Mouse (Mus musculus): Measurements from ENCODE around the gene Rybp. TPM values are rescaled to one million over a fixed set of nuclear protein-coding genes. Genes with fewer than 3 reads are reported as not detected.
A peak's percentile ranks its signal among the peaks of the same experiment; 100 is the strongest.

The Rybp gene
- polyA plus RNA-seq (2016; fragmentation: Nextera tagmentation; extraction: Ambion mirVana): 14.1 and 15.8 TPM in 2 replicates

DNA sequence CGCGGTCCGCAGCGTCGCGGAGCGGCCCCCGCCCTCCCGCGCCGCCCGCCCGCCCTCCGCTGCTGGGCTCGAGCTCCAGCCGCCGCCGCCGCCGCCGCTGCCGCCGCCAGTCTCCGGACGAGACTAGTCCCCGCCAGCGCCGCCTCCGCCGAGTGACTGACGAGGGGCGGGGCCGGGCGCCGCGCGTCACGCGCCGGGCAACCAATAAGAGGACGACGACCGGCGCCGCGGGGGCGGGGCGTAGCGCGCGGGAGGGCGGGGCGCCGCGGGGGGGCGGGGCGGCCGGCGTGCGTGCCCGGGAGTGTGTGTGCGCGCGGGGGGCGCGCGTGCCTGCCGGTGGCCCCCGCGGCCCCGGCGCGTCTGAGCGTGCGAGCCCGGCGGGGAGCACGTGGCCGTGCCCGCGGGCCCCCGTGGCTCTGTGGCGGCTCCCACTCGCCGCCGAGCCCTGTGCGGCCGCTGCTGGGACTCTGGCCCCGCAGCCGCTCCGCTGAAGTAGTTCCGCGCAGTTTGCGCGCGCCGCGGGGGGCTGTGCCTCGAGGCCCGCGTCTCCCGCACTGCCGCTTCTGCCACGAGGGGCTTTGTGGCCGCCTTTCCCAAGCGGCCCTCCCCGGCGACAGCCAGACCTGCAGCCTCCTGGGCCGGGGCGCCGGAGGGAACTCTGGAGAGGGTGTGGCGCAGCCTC, at the start of gene Rybp:
Rybp (minus strand) TSS at position 152 of the 682 bp plus-strand sequence.
- peak within 1 kb of the TSS; percentile 99 for H3K27ac ChIP-seq (replicated peaks)
- H3K9me3 ChIP-seq: no peaks in the 10 kb centered on the region
- WGBS: under 1% methylated on average over 110 of the region's 112 CpGs
- H3K27me3 ChIP-seq (replicated peaks; ENCODE audit: low read depth, poor library complexity, severe bottlenecking): peaks cover 41% of the 10 kb centered on the region
- DNase-seq (ENCODE audit: low spot score): peak; percentile 97
- H3K4me3 ChIP-seq: peak within 1 kb of the TSS; percentile 83
- H3K4me1 ChIP-seq: peaks cover 37% of the 10 kb centered on the region
- H3K36me3 ChIP-seq (replicated peaks): peaks cover 7% of the 10 kb centered on the region; the same call in 1 of the 2 replicates

DNA sequence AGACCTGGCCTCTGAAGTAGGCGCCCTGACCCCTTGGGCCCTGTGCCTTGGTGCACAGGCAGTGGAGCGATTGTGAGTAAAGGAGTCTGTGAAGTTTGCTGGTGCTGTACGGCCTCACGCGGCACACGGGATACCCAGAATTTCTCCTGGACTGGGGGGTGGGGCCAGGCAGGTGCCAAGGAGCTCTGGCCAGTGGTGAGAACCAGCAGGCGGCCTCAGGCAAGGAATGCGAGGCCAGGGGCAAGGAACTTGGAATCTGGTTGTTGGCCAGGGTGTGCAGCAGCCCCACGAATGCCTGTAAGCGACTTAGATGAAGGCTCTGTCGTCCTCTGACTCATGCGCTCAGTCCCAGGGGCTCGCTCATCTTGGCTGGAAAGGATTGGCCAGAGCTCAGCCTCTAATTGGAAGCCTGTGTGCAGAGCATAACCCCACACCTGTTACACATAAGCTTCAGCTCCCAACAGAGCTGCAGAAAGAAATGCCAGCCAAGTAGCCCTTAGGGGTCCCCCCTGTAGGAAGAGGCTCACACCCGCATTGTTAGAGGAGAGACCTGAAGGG, 49.4 kb upstream of the Rybp start:
- peak; percentile 68 for DNase-seq (ENCODE audit: low spot score)
- H3K4me3 ChIP-seq: peak overlapping the region; percentile 37
- H3K36me3 ChIP-seq (replicated peaks): no peaks in the 10 kb centered on the region
- H3K27me3 ChIP-seq (replicated peaks; ENCODE audit: low read depth, poor library complexity, severe bottlenecking): peaks cover 95% of the 10 kb centered on the region
- H3K4me1 ChIP-seq: peaks cover 30% of the 10 kb centered on the region
- H3K27ac ChIP-seq (replicated peaks): peak overlapping the region; percentile 55; the same call in 1 of the 2 replicates
- WGBS: 1% methylated on average over 14 of the region's 14 CpGs
- H3K9me3 ChIP-seq: no peaks in the 10 kb centered on the region

- Histone ChIP-seq H3K27ac (replicated peaks) (peak overlapping the region; percentile 82), H3K27me3 (replicated peaks; ENCODE audit: low read depth, poor library complexity, severe bottlenecking) (peaks cover 98% of the 10 kb centered on the region), H3K4me1 (peaks cover 30% of the 10 kb centered on the region), H3K9me3 (no peaks in the 10 kb centered on the region), H3K4me3 (peak overlapping the region; percentile 46), H3K36me3 (replicated peaks) (no peaks in the 10 kb centered on the region)
- WGBS: under 1% methylated on average over 18 of the region's 18 CpGs
- DNase-seq (ENCODE audit: low spot score): peak; percentile 70
Observed at GRCm38 (mm10) chr6:100335506-100336144, 48.3 kb upstream of the Rybp start.

- Histone ChIP-seq H3K4me1 (peaks cover 30% of the 10 kb centered on the region), H3K9me3 (no peaks in the 10 kb centered on the region), H3K36me3 (replicated peaks) (no peaks in the 10 kb centered on the region), H3K27me3 (replicated peaks; ENCODE audit: low read depth, poor library complexity, severe bottlenecking) (peaks cover 97% of the 10 kb centered on the region), H3K27ac (replicated peaks) (no peak overlapping the region), H3K4me3 (no peak overlapping the region)
- WGBS: 79% methylated on average over 7 of the region's 7 CpGs
- DNase-seq (ENCODE audit: low spot score): no peak
Observed at GRCm38 (mm10) chr6:100333745-100334144, 46.5 kb upstream of the Rybp start.

DNA sequence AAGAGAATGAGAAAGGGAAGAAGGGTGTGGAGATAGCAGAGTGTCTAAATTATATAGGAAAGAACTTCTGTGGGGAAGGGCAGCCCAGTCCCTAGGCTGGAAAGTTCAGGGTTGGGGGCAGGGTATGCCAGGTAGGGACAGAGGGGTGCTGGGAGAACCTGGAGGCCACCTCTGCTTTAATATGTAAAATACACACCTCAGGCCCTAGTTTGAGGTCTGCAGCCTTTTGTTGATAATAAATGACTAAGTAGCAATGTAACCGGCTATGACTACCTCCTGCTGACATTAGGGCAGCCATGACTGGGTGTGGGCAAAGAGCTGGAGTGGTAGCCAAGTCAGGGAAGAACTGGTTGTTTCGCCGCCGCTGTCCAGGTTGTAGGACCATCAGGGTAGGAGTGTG, 45.2 kb upstream of the Rybp start:
- H3K4me3 ChIP-seq: no peak overlapping the region
- H3K36me3 ChIP-seq (replicated peaks): no peaks in the 10 kb centered on the region
- no peaks in the 10 kb centered on the region for H3K9me3 ChIP-seq
- no peak for DNase-seq (ENCODE audit: low spot score)
- H3K27ac ChIP-seq (replicated peaks): no peak overlapping the region
- H3K4me1 ChIP-seq: peaks cover 30% of the 10 kb centered on the region
- H3K27me3 ChIP-seq (replicated peaks; ENCODE audit: low read depth, poor library complexity, severe bottlenecking): peaks cover 91% of the 10 kb centered on the region
- WGBS: 69% methylated on average over 4 of the region's 4 CpGs

DNA sequence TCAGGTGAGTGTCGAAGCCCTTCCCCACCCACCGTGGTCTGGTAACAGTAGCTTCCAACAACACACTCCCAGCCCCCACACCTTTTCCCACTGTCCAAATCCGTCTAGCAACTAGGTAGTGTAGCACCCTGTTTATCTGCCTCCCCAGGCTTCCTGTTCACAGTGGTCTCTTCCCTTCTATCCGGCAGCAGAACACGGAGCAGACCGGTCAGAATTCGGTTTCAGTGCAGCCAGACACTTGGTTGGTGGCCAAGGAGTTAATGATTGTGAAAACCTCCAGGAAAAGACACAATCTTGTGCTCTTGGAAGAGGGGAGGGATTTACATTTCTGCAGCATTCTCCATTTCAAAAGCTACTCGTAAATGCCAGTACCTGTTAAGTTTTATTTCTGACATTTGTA, 44.3 kb upstream of the Rybp start:
- WGBS: 46% methylated on average over 8 of the region's 8 CpGs
- Histone ChIP-seq H3K4me3 (no peak overlapping the region), H3K27me3 (replicated peaks; ENCODE audit: low read depth, poor library complexity, severe bottlenecking) (peaks cover 87% of the 10 kb centered on the region), H3K36me3 (replicated peaks) (no peaks in the 10 kb centered on the region), H3K4me1 (peaks cover 24% of the 10 kb centered on the region), H3K9me3 (no peaks in the 10 kb centered on the region), H3K27ac (replicated peaks) (no peak overlapping the region)
- DNase-seq (ENCODE audit: low spot score): no peak

GRCm38 (mm10) chr6:100331055-100331454, 43.8 kb upstream of the Rybp start:
- no peak for DNase-seq (ENCODE audit: low spot score)
- Histone ChIP-seq H3K4me3 (no peak overlapping the region), H3K27ac (replicated peaks) (no peak overlapping the region), H3K4me1 (peaks cover 19% of the 10 kb centered on the region), H3K36me3 (replicated peaks) (no peaks in the 10 kb centered on the region), H3K27me3 (replicated peaks; ENCODE audit: low read depth, poor library complexity, severe bottlenecking) (peaks cover 89% of the 10 kb centered on the region), H3K9me3 (no peaks in the 10 kb centered on the region)
- 70% methylated on average over 9 of the region's 9 CpGs for WGBS

GRCm38 (mm10) chr6:100329542-100329941, 42.3 kb upstream of the Rybp start:
- 72% methylated on average over 4 of the region's 4 CpGs for WGBS
- H3K27me3 ChIP-seq (replicated peaks; ENCODE audit: low read depth, poor library complexity, severe bottlenecking): peaks cover 89% of the 10 kb centered on the region

GRCm38 (mm10) chr6:100327050-100327449, 39.8 kb upstream of the Rybp start:
- Histone ChIP-seq H3K4me1 (peaks cover 7% of the 10 kb centered on the region; the same call in 1 of the 2 replicates), H3K9me3 (no peaks in the 10 kb centered on the region), H3K36me3 (replicated peaks) (no peaks in the 10 kb centered on the region), H3K27ac (replicated peaks) (no peak overlapping the region), H3K4me3 (no peak overlapping the region), H3K27me3 (replicated peaks; ENCODE audit: low read depth, poor library complexity, severe bottlenecking) (peaks cover 89% of the 10 kb centered on the region)
- DNase-seq (ENCODE audit: low spot score): no peak
- 87% methylated on average over 5 of the region's 5 CpGs for WGBS

More at GRCm38 (mm10) chr6:100329542-100329941, 42.3 kb upstream of the Rybp start:
- DNase-seq (ENCODE audit: low spot score): no peak
- Histone ChIP-seq H3K4me3 (no peak overlapping the region), H3K36me3 (replicated peaks) (no peaks in the 10 kb centered on the region), H3K9me3 (no peaks in the 10 kb centered on the region), H3K27ac (replicated peaks) (no peak overlapping the region), H3K4me1 (peaks cover 4% of the 10 kb centered on the region; the same call in 1 of the 2 replicates)

DNA sequence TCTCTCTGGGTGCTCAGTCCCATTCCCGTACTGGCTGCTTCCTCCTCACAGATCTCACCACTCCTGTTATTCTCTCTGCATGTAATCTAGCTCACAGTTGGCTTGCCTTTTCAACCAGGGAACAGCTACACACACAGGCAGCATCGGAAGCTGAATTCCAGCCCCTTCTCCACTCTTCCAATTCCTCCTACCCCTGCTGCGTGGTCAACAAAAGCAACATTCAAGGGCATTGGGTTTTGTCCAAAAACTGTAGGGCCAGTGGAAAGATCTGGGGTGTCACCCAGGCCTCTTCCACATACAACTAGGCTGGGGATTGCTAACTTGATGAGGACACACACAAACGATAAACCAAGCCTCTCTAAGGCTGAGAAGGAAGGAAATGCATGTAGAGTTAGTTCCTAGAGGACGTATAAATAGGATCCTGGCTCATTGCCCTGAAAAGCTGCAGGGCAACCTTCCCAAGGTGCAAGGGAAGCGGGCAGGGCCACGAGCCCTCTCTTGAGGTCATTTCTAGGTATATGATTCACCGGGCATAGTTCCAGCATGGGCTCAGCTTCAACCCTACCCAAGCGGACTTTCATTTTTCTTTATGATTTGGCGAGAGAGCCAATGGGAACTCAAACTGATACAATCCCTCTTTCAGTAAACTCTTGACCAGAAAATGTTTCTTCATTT, 36.6 kb upstream of the Rybp start:
- 85% methylated on average over 10 of the region's 10 CpGs for WGBS
- Histone ChIP-seq H3K36me3 (replicated peaks) (no peaks in the 10 kb centered on the region), H3K4me1 (peaks cover 10% of the 10 kb centered on the region), H3K9me3 (no peaks in the 10 kb centered on the region), H3K27ac (replicated peaks) (no peak overlapping the region), H3K27me3 (replicated peaks; ENCODE audit: low read depth, poor library complexity, severe bottlenecking) (peaks cover 78% of the 10 kb centered on the region), H3K4me3 (no peak overlapping the region)
- DNase-seq (ENCODE audit: low spot score): no peak

DNA sequence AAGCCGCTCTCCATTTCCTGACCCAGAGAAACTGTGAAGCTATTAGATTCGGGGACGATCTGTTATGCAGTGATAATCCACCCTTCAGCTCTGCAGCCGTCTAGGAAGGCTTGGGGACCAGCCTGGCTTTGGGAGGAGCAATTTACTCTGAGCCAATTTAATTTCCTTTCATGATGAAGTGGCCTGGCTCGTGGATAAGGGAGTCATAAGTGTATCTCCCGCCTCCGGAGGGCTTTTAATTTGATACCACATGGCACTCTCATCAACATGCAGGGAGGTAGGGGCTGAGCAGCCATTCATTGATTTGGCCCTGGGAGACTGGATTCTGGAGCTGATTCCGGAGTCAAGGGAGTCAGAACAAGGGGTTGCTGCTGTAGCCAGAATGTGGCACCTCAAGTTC, 35.3 kb upstream of the Rybp start:
- Histone ChIP-seq H3K4me3 (no peak overlapping the region), H3K27ac (replicated peaks) (no peak overlapping the region), H3K4me1 (peaks cover 10% of the 10 kb centered on the region), H3K36me3 (replicated peaks) (no peaks in the 10 kb centered on the region), H3K27me3 (replicated peaks; ENCODE audit: low read depth, poor library complexity, severe bottlenecking) (peaks cover 72% of the 10 kb centered on the region), H3K9me3 (no peaks in the 10 kb centered on the region)
- no peak for DNase-seq (ENCODE audit: low spot score)
- WGBS: 50% methylated on average over 8 of the region's 8 CpGs

DNA sequence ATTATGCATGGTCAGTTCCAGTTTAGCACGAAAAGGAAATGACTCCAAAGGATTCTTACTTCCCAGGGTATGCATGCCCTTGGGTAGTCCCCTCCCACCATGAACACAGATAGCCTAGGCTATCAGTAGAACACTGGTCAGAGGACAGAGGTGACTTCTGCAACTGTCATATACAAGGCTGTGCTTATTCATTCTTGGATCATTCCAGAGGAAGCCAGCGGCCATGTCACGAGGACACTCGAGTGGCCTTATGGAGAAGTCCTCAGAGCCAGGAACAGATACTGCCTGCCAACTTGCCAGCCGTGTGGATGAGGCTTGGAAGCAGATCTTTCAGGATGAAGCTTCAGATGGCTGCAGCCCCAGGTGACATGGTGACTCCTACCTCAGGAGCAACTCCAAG, 34.9 kb upstream of the Rybp start:
- H3K4me3 ChIP-seq: no peak overlapping the region
- peaks cover 72% of the 10 kb centered on the region for H3K27me3 ChIP-seq (replicated peaks; ENCODE audit: low read depth, poor library complexity, severe bottlenecking)
- WGBS: 90% methylated on average over 5 of the region's 5 CpGs
- peaks cover 10% of the 10 kb centered on the region for H3K4me1 ChIP-seq
- H3K27ac ChIP-seq (replicated peaks): no peak overlapping the region
- H3K9me3 ChIP-seq: no peaks in the 10 kb centered on the region
- no peaks in the 10 kb centered on the region for H3K36me3 ChIP-seq (replicated peaks)
- no peak for DNase-seq (ENCODE audit: low spot score)

Data from embryonic facial prominence, embryonic 10.5 days (tissue).